Mouse (Mus musculus) CH12.LX (cell line): ENCODE results near the gene Lhfp. TPM values are rescaled to one million over a fixed set of nuclear protein-coding genes. Genes with fewer than 3 reads are reported as not detected.

Experiments used
- DNase-seq: peaks from one replicate; pipeline ENCODE4 v3.0.0-alpha.2; 2013; ENCODE audit errors: extremely low read depth
- H3K27ac ChIP-seq: 2 replicates; pipeline ENCODE4 v1.5.1; 2012; ENCODE audit warnings: low read depth, mild to moderate bottlenecking, control low read depth, moderate library complexity; ENCODE audit not compliant: insufficient read depth
- H3K27me3 ChIP-seq: replicated peaks from 2 replicates; pipeline ENCODE3; 2012; ENCODE audit warnings: inconsistent platforms
- H3K36me3 ChIP-seq, 2 experiments: replicated peaks in 1 of 2; 2 replicates each; pipeline versions ENCODE3 to v1.6.1; 2012; ENCODE audit warnings: inconsistent platforms in 1 of 2, low read length in 1 of 2, mild to moderate bottlenecking in 1 of 2, mixed read lengths in 1 of 2, moderate library complexity in 1 of 2; ENCODE audit not compliant: control insufficient read depth in 1 of 2, insufficient read depth in 1 of 2
- H3K4me1 ChIP-seq, 2 experiments: 2 replicates each; pipeline ENCODE4 v1.6.1; 2012; ENCODE audit warnings: inconsistent platforms in 1 of 2, moderate library complexity in 1 of 2; ENCODE audit not compliant: insufficient read depth in 2 of 2, control insufficient read depth in 1 of 2
- H3K4me2 ChIP-seq: 2 replicates; pipeline ENCODE4 v1.6.1; 2012; ENCODE audit warnings: low read depth, mild to moderate bottlenecking, control low read depth; ENCODE audit not compliant: poor library complexity, insufficient read depth, severe bottlenecking
- H3K4me3 ChIP-seq, 3 experiments: fragments of 150-350 bp in 1 of 3; sonication (generic) in 1 of 3; replicated peaks in 1 of 3; 2 replicates each; pipeline versions ENCODE3 to v1.5.1; 2011 to 2012; ENCODE audit warnings: low read depth in 2 of 3, low read length in 2 of 3, mild to moderate bottlenecking in 2 of 3, moderate library complexity in 2 of 3, control low read depth in 1 of 3, improper control_type of control experiment in 1 of 3, inconsistent platforms in 1 of 3, mixed read lengths in 1 of 3; ENCODE audit not compliant: poor library complexity in 1 of 3
- H3K79me2 ChIP-seq: replicated peaks from 2 replicates; pipeline ENCODE4 v1.6.1; 2012; ENCODE audit warnings: mild to moderate bottlenecking, moderate library complexity; ENCODE audit not compliant: control insufficient read depth, poor library complexity, insufficient read depth, severe bottlenecking; ENCODE audit errors: extremely low read depth
- H3K9ac ChIP-seq: 2 replicates; pipeline ENCODE4 v1.6.1; 2012; ENCODE audit warnings: low read depth, mild to moderate bottlenecking, control low read depth, moderate library complexity; ENCODE audit not compliant: insufficient read depth
- H3K9me3 ChIP-seq: replicated peaks from 2 replicates; pipeline ENCODE3; 2012; ENCODE audit warnings: low read length, inconsistent platforms, mixed read lengths
- BHLHE40 ChIP-seq: IDR thresholded peaks from 2 replicates; pipeline ENCODE4 v1.6.1; 2011; ENCODE audit warnings: mild to moderate bottlenecking, low read depth, low read length, improper control_type of control experiment
- CHD1 ChIP-seq: IDR thresholded peaks from 2 replicates; pipeline ENCODE4 v1.6.1; 2012; ENCODE audit warnings: low read depth, low read length, improper control_type of control experiment, inconsistent platforms
- CHD2 ChIP-seq: IDR thresholded peaks from 2 replicates; pipeline ENCODE4 v1.6.1; 2011; ENCODE audit warnings: low read length, improper control_type of control experiment
- GABPA ChIP-seq: IDR thresholded peaks from 2 replicates; pipeline ENCODE4 v1.6.1; 2012; ENCODE audit warnings: low read depth, low read length, improper control_type of control experiment, inconsistent platforms; ENCODE audit not compliant: insufficient replicate concordance
- HCFC1 ChIP-seq: IDR thresholded peaks from 2 replicates; pipeline ENCODE4 v1.6.1; 2012; ENCODE audit warnings: low read depth, mild to moderate bottlenecking, inconsistent platforms, low read length, improper control_type of control experiment
- IRF4 ChIP-seq: IDR thresholded peaks from 2 replicates; pipeline ENCODE4 v1.6.1; 2014; ENCODE audit warnings: low read depth, mild to moderate bottlenecking, inconsistent platforms, low read length, improper control_type of control experiment
- KAT2A ChIP-seq: IDR thresholded peaks from 2 replicates; pipeline ENCODE4 v1.6.1; 2012; ENCODE audit warnings: low read length, improper control_type of control experiment, inconsistent platforms; ENCODE audit not compliant: insufficient replicate concordance
- MAX ChIP-seq: IDR thresholded peaks from 2 replicates; pipeline ENCODE4 v1.6.1; 2011; ENCODE audit warnings: low read length, improper control_type of control experiment
- MAZ ChIP-seq: IDR thresholded peaks from 2 replicates; pipeline ENCODE4 v1.6.1; 2012; ENCODE audit warnings: low read depth, mild to moderate bottlenecking, inconsistent platforms, low read length, improper control_type of control experiment, moderate library complexity
- MYC ChIP-seq: IDR thresholded peaks from 2 replicates; pipeline ENCODE4 v1.6.1; 2011; ENCODE audit warnings: low read depth, mild to moderate bottlenecking, improper control_type of control experiment, low read length
- NELFE ChIP-seq: IDR thresholded peaks from 2 replicates; pipeline ENCODE4 v1.6.1; 2011; ENCODE audit warnings: low read depth, low read length, improper control_type of control experiment
- NRF1 ChIP-seq: IDR thresholded peaks from 2 replicates; pipeline ENCODE4 v1.6.1; 2014; ENCODE audit warnings: low read depth, mild to moderate bottlenecking, inconsistent platforms, low read length, improper control_type of control experiment, moderate library complexity
- PAX5 ChIP-seq: IDR thresholded peaks from 2 replicates; pipeline ENCODE4 v1.6.1; 2012; ENCODE audit warnings: low read length, inconsistent platforms, mixed read lengths
- POLR2AphosphoS2 ChIP-seq: IDR thresholded peaks from 2 replicates; pipeline ENCODE4 v1.6.1; 2011; ENCODE audit warnings: low read depth, low read length, improper control_type of control experiment
- RAD21 ChIP-seq: IDR thresholded peaks from 2 replicates; pipeline ENCODE4 v1.6.1; 2011; ENCODE audit warnings: low read depth, mild to moderate bottlenecking, low read length, improper control_type of control experiment, moderate library complexity
- RCOR1 ChIP-seq: conservative IDR thresholded peaks from 2 replicates; pipeline ENCODE4 v1.6.1; 2012; ENCODE audit warnings: low read depth, mild to moderate bottlenecking, inconsistent platforms, low read length, improper control_type of control experiment
- SMC3 ChIP-seq: IDR thresholded peaks from 2 replicates; pipeline ENCODE4 v1.6.1; 2011; ENCODE audit warnings: low read depth, low read length, improper control_type of control experiment
- TBP ChIP-seq: conservative IDR thresholded peaks from 2 replicates; pipeline ENCODE4 v1.6.1; 2011; ENCODE audit warnings: low read depth, low read length, improper control_type of control experiment
- TCF12 ChIP-seq: IDR thresholded peaks from 2 replicates; pipeline ENCODE4 v1.6.1; 2014; ENCODE audit warnings: low read depth, mild to moderate bottlenecking, inconsistent platforms, low read length, improper control_type of control experiment
- UBTF ChIP-seq: IDR thresholded peaks from 2 replicates; pipeline ENCODE4 v1.6.1; 2012; ENCODE audit warnings: low read depth, mild to moderate bottlenecking, inconsistent platforms, low read length, improper control_type of control experiment, moderate library complexity
- ZC3H11A ChIP-seq: IDR thresholded peaks from 2 replicates; pipeline ENCODE4 v1.6.1; 2012; ENCODE audit warnings: low read depth, mild to moderate bottlenecking, inconsistent platforms, low read length, improper control_type of control experiment
- ZKSCAN1 ChIP-seq: IDR thresholded peaks from 2 replicates; pipeline ENCODE4 v1.6.1; 2012; ENCODE audit warnings: low read depth, inconsistent platforms, low read length, improper control_type of control experiment, borderline replicate concordance
- ZMIZ1 ChIP-seq: IDR thresholded peaks from 2 replicates; pipeline ENCODE4 v1.6.1; 2012; ENCODE audit warnings: low read depth, mild to moderate bottlenecking, inconsistent platforms, low read length, improper control_type of control experiment
- ZNF384 ChIP-seq: IDR thresholded peaks from 2 replicates; pipeline ENCODE4 v1.6.1; 2012; ENCODE audit warnings: low read depth, low read length, improper control_type of control experiment, inconsistent platforms
- dilution Hi-C: fragments of 300-500 bp; cut with MboI; formaldehyde crosslinking; loops from 2 replicates; pipeline ENCODE4 v1.14.3; 2020; ENCODE audit warnings: low sequenced_read_pairs; ENCODE audit not compliant: extremely low pct_unique_long_range_greater_than_20kb, extremely low pct_ligation_motif_present
- in situ Hi-C: fragments of 300-500 bp; cut with MboI; formaldehyde crosslinking; loops from 3 replicates; pipeline ENCODE4 v1.14.3; 2019; ENCODE audit warnings: low sequenced_read_pairs, low pct_ligation_motif_present, low pct_unique_long_range_greater_than_20kb, mixed read lengths
- polyA plus RNA-seq: library from polyadenylated mRNA; unstranded; fragments of >175 nt; gene quantifications from 2 replicates; pipeline ENCODE4 v1.2.1, GENCODE M21; 2012; ENCODE audit warnings: low read depth; ENCODE audit not compliant: insufficient read length
- total RNA-seq, 2 experiments: library from RNA; depleted of rRNA; stranded (reverse); fragments of 300-350 nt in 1 of 2; fragments of >200 nt in 1 of 2; gene quantifications; 2 replicates each; pipeline ENCODE4 v1.2.3; 2012 to 2014

Lhfp gene
- total and polyA plus RNA-seq, 3 experiments = not detected

GRCm38 (mm10) chr3:53045697-53046096, 4.4 kb downstream of the Lhfp start:
- H3K9me3 ChIP-seq = no peaks in the 10 kb centered on the region

GRCm38 (mm10) chr3:53046371-53046770, 5.0 kb downstream of the Lhfp start:
- no peaks in the 10 kb centered on the region for H3K27me3 ChIP-seq

More at GRCm38 (mm10) chr3:53045697-53046096, 4.4 kb downstream of the Lhfp start:
- Histone ChIP-seq H3K4me1 (peaks cover 0 to 5% of the 10 kb centered on the region in 2 experiments; a peak in 2 of 4 replicates), H3K36me3 (no peaks in the 10 kb centered on the region), H3K4me3 (no peak overlapping the region), H3K27me3 (no peaks in the 10 kb centered on the region), H3K27ac (no peak overlapping the region), H3K4me2 (no peak overlapping the region), H3K79me2 (no peaks in the 10 kb centered on the region), H3K9ac (no peak overlapping the region)
- TF ChIP-seq RAD21 (no peak), BHLHE40 (no peak), NELFE (no peak), ZNF384 (no peak), MAX (no peak), IRF4 (no peak), TBP (no peak), ZMIZ1 (no peak), ZC3H11A (no peak), ZKSCAN1 (no peak), POLR2AphosphoS2 (no peak), KAT2A (no peak), PAX5 (no peak), GABPA (no peak), TCF12 (no peak)
- dilution Hi-C loops (no loop called here), in situ Hi-C loops (no loop called here)
- DNase-seq = no peak

More at GRCm38 (mm10) chr3:53046371-53046770, 5.0 kb downstream of the Lhfp start:
- Histone ChIP-seq H3K4me2 (no peak overlapping the region), H3K9me3 (no peaks in the 10 kb centered on the region), H3K4me3 (no peak overlapping the region), H3K27ac (no peak overlapping the region), H3K9ac (no peak overlapping the region)
- dilution Hi-C loops = no loop called here
- DNase-seq = no peak
- no peak for TF ChIP-seq HCFC1
- no peak for TF ChIP-seq IRF4
- TF ChIP-seq RAD21 = no peak
- TF ChIP-seq NRF1 = no peak
- no peak for TF ChIP-seq CHD1
- TF ChIP-seq ZNF384 = no peak
- TF ChIP-seq CHD2 = no peak
- TF ChIP-seq SMC3 = no peak
- no peak for TF ChIP-seq BHLHE40
- no peak for TF ChIP-seq MAZ
- no peak for TF ChIP-seq ZKSCAN1
- TF ChIP-seq MYC = no peak
- TF ChIP-seq MAX = no peak
- TF ChIP-seq RCOR1 = no peak
- no peak for TF ChIP-seq UBTF
- no peak for TF ChIP-seq GABPA
- no peak for TF ChIP-seq PAX5
- TF ChIP-seq, all 38 proteins: peak for 0
- no peaks in the 10 kb centered on the region for H3K36me3 ChIP-seq
- H3K79me2 ChIP-seq = no peaks in the 10 kb centered on the region
- H3K4me1 ChIP-seq = no peaks in the 10 kb centered on the region
- in situ Hi-C loops = no loop called here
